Mouse (Mus musculus): ENCODE measurements around the gene BC051665.

BC051665 gene

DNA sequence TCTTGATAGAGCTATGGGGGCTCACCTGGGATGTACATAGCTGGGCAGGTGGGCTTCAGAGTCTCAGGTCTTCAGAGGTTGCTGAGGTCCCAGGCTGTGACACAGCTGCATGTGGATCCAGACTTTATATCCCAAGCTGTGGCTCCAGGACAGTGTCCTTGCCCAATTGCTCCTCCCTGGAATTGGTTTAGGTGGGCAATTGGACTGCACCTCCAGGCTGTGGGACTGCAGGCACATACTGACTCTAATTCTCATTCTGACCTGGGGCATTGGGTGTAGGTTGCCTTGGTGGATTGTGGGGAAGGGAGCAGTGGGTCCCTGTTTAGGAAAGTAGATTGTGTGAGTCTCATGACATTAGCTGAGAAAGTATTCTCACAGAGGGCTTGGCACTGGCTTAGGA, at the start of gene BC051665:
TSS of gene BC051665 (minus strand) at position 101 of the 400 bp plus-strand sequence.
- no peak for DNase-seq

DNA sequence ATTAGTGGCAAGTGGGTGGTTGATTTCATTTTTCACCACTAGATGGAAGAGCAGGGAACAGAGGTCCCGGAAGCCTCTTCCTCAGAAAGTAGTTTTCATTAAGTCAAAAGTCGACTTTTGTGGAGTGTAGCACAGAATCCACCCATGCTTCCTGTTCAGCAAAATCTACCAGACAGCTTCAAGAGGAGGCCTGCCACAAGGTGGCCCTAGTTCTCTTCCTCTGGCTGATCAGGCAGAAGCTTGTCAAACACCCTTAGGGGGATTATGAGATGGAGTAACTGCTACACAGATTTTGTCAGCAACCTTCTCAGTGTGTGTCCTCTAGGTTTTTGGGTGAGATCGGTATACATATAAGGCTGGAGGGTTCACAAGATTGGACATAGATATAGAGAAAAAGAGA, 39.9 kb upstream of the BC051665 start:
- DNase-seq, result no peak

DNA sequence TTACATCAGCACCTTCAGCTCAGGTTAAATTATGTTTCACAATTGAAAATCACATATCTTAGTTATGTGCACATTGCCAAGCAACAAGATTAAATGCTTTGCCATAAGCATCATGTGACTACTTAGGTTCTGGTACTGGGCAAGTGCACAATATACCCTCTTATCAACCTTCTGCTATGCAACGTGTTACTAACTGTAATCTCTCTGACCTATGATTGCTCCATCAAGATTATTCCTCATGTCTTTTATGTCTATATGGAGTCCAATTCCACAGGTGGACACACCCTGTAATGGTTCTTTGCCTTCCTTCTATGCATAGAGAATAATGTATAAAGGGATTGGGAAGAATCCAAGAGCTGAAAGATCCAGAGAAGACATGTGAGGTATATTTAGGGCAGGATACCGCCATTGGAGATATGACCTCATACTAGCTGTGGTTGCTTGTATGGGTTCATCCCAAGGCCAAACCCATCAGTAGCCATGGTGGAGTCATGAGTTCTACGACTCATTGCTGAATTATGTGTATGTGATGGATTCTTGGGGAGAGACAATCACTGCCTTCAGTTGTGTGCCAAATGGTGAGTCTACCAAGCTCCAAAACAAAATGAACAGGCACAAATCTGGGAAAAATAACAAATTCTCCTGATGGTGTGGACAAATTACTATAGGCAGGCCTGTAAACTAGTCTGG, 34.5 kb upstream of the BC051665 start:
- no peak for DNase-seq

DNA sequence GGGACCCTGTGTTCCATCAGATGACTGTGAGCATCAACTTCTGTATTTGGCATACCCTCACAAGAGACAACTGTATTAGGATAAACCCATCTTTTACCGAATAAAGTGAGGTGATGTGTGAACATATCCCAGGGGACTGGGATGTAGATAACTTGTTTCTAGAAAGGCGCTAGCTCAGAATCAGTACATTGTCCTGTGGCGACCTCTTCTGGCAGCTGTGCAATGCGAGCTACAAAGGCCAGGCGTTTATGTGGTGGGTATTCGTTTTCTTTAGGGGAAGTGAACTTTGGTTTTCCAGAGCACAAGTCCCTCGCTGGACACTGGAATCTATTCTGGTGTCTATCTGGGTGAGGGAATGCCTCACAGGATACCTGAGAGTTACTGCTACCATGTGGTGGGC, 33.3 kb upstream of the BC051665 start:
- no peak for DNase-seq

DNA sequence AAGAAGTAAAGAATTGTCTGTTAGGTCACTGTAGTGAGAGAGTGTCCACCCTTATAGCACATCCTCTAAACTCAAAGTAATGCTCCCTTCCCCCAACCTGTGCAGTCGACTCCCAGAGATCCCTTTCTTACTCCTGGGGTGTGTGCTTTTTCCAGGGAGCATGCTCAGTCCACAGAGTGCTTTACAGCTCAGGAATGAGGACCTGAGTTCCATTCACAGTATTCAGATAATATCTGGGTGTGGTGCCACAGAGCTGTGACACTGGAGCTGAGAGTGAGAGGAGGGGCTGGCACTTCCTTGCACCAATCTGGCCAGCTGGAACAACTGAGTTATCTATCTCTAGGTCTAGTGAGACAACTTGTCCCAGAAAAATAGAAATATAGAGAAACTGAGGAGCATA, 27.6 kb upstream of the BC051665 start:
- DNase-seq, result no peak

DNA sequence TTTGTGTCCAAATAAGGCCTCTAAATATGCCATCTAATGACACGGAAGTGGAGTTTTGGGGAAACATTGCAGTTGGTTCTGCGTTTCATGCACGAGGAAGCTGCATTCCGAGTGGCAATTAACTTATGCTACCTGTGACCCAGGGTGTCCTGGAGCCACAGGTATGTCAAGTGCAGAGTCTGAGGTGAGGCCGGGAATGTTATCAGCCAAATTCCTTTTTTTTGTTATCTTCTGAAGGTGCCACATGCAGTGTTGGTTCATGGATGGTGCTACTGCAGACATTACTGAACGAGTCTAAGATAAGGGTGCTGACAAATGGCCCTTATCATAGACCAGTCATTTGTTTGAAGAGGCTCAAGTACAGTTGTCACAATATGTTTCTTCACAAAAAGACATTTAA, 26.6 kb upstream of the BC051665 start:
- no peak for DNase-seq

DNA sequence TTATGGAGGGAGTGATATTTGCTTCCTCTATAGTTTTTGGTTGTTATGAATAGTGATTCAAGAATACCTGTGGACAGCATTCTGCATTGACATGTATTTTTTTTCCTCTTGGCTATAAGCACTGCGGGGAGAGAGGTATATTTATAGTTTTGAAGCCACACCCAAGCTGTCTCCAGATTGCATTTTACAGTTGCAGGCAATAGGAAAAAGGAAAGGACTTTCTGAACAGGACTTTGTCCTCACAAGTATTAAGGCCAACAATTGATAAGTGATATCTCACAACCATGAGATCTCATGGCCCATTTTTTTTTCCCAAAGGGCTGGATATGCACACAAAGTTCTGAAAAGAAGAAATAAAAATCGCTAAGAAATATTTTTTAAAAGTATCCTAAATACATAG, 23.5 kb upstream of the BC051665 start:
- no peak for DNase-seq

DNA sequence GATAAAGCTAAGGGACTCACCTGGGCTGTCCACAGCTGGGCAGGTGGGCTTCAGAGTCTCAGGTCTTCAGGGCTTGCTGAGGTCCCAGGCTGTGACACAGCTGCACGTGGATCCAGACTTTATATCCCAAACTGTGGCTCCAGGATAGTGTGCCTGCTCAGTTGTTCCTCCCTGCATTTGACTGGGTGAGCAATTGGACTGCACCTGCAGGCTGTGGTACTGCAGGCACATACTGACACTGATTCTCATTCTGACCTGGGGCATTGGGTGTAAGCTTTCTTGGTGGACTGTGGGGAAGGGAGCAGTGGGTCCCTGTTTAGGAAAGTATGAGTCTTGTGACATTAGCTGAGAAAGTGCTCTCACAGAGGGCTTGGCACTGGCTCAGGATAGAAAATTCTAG, 16.6 kb upstream of the BC051665 start, which contains the start of gene Ctsll3:
TSS of gene Ctsll3 (minus strand) at position 101 of the 400 bp plus-strand sequence.
- DNase-seq, result no peak

DNA sequence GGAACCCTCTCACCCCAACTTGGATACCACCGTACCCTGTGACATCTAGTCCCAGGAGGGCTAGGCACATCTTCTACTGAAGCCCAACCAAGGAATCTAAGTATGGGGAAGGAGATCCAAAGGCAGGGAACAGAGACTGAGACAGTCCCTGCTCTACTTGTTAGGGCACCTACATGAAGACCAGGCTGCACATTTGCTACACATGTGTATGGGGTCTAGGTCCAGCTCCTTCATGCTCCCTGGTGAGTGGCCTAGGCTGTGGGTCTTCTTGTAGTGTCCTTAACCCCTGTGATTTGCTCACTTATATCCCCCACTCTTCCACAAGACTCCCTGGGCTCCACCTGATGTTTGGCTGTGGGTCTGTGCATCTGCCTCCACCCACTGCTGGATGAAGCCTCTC, 3.3 kb upstream of the BC051665 start:
- DNase-seq, result no peak

DNA sequence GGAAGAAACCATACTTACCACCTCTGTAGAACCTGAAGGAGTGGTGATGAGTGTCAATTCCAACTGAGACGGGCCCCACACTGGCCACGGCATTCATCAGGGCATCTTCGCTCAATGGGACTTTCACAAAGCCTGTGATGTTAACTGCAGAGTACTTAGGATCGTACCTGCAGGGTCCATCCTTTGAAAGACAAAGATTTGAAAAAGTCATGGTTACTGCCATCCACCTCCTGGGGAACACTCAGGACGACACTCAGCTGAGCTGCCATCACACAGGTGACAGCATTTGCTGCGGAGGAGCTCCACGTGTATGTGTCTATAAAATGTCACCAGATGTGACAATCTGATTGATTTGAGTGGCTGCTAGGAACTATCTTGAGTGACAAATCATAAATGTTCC, 2.9 kb downstream of the BC051665 start:
- DNase-seq, result no peak

DNA sequence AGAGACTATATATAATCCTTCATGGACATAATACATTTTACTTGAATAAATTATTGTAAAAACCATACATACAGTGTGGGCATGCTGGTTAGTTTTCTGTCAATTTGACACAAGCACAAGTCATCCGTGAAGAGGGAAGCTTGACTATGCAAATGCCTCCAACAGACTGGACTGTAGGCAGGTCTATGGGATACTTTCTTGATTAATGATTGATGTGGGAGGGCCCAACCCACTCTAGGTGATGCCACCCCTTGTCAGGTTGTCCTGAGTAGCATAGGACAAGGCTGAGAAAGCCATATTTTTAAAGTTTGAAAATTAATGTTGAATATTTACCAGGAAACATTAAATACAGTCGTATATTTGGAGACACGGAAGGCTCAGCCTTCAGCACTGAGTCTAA, 5.6 kb downstream of the BC051665 start:
- no peak for DNase-seq

DNA sequence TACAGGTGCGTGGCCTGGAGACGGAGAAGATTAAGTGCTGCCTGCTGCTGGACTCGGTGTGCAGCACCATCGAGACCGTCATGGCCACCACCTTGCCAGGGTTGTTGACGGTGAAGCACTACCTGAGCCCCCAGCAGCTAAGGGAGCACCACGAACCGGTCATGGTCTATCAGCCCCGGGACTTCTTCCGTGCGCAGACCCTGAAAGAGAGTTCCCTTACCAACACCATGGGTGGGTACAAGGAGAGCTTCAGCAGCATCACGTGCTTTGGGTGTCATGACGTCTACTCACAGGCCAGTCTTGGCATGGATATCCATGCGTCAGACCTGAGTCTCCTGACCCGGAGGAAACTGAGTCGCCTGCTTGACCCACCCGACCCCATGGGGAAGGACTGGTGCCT, 25.0 kb downstream of the BC051665 start:
- DNase-seq, result no peak

DNA sequence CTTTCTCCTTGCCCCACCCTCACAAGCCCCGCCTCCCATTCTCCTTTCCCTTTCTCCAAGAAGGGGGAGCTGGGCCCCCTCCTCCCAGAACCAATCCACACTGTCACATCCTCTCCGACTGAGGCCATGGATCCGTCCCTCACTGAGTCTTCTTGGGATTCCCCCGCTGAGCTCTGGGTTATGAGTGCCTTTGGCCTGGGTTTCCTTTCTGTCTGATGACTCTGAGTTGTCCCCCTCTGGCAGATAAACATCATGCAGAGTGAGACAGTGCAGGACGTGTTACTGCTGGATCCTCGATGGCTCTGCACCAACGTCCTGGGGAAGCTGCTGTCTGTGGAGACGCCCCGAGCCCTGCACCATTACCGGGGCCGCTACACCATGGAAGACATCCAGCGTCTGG, 25.8 kb downstream of the BC051665 start:
- no peak for DNase-seq

DNA sequence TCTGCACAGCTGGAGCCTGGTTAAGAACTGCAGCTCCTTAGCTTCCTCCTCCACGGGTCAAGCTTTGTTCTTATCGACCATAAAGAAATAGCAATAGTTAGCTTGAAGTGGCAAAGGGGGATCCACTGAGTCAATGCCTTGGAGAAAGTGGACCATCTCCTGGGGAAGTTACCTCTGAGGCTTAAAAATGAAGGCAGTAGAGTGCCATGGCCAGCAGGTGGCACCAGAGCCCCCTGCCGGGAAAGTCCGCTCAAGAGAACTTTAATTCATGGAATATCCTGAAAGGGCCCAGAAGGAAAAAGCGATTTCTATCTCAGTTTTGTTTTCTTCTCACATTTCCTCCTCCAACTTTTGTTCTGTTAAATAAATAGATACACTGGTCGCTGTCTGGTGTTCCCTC, 27.0 kb downstream of the BC051665 start:
- DNase-seq, result no peak

DNA sequence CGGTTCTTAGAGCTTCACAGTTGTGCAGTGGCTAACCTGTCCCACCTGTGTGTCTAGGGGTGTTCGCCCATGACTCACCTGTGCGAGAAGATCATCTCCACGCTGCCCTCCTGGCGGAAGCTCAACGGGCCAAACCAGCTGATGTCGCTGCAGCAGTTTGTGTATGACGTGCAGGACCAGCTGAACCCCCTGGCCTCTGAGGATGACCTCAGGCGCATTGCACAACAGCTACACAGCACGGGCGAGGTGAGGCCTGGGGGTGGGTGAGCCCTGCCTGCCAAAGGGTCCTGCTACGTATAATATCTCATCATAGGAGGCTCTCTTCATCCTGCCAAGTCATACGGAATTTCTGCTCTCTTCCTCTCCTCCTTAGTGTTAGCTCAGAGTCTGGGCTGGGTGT, 28.9 kb downstream of the BC051665 start:
- DNase-seq, result no peak

DNA sequence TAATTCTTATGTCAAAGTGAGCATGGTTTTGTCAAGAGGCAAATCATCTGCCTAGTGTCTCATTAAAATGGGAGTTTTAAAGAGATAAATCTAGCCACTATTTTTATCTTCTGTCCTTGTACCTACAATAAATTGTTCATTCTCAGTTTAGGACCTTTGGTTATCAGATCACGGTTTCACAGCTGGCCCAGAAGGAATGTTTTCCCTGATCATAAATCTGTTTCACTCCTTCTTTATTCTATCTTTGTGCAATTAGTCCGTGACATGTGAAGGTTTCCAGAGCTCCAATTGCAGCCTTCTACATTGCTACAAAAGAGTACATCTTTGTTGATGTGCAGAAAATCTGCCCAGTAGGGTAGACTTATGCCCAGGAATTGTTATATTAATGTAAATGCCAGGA, 30.9 kb downstream of the BC051665 start:
- DNase-seq, result no peak

DNA sequence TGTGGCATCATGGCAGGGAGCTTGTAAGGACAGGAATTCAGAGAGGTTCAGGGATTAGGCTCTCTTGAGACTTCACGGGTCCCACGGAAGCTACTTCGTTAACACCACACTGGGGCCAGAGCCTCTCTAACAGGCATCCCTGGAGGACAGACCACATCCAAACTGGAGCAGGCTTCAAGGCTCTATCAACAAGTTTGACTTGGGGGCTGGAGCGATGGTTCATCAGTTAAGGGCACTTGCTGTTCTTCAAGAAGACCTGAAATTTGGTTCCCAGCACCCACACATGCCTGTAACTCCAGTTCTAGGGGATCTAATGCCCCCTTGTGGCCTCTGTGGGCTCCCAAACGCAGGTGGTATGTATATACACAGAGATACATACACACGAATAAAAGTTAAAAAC, 32.9 kb downstream of the BC051665 start:
- DNase-seq, result no peak

DNA sequence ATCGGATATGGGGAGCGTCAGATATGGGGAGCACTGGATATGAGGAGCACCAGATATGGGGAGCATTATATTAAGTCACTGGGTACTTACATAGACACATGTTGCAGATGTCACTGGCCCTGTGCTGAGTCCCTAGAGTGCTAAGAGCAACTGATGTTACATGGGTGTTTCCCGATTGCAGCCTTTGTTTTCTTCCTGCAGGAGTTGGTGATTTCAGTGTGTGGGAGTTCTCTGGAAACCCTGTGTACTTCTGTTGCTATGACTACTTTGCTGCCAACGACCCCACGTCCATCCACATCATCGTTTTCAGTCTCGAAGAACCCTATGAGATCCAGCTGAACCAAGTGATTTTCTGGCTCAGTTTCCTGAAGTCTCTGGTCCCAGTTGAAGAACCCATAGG, 35.2 kb downstream of the BC051665 start:
- no peak for DNase-seq

DNA sequence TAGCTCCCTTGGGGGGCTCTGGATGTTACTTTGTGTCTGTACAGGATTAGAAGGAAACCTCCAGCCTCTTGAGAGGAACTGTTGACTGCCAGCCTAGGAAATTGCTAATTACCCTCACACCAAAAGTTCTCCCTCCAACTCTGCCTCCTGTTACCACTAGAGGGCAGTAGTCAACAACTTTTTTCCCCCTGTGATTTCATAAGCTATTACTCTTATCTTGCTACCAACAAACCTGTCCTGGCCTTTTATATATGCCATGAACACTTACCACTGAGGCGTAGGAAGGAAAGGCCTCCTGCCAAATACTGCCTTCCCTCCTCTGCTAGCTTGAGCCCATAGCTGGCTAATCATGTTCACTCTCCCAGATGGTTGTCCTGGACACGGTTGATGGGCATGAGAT, 37.6 kb downstream of the BC051665 start:
- DNase-seq, result no peak

DNA sequence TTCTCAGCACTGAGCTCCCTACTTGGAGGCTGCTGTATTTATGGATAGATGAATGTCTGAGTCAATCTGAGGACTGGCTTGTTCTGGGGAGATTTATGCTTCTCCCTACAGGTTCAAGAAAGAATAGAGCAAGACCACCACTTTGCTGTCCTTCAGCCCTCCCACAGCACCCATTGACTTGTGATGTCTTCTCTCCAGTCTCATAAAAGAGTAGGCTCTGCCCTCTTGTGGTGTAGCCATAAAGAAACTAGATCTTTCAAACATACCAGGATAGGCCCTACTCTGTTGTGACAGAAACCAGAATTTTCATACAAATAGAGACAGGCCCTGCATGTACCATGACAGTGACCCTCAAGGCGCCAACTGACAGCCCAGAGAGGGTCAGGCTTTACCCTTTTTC, 39.0 kb downstream of the BC051665 start:
- no peak for DNase-seq

DNA sequence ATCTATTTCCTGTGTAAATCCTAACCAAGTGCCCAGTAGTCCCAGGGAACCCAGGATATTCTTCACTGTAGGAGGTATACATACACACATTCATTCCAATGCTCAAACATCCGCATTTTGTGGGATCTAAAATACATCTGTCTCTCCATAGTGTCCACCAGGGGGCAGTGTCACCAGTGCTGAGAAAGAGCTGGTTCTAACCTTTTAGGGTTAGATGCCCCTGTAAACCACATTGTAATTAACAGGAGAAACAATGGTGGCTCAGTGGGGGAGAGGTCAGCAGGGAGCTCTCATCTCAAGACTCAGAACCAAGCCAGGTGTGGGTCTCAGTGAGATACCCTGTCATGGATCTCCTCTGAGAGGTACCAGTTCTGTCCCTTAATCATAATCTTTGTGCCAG, 39.9 kb downstream of the BC051665 start:
- DNase-seq, result no peak

DNA sequence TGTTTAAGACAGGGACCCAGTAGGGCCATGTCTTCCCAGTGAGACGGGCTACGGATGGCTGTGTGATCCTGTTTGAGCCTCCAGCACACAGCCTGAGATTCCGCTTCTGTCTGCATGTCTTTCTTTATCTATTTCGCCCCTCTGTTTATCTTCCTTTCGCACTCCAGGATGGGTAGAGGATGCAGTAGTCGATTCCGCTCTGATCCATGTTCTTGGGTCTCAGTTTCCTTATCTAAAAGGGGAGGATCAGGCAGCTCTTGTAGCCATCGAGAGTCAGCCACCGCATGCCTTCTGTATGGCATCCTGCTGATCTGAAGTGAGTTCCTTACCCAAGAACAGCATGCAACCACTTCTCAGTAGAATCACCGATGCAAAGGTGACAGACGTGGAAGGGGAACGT, 40.8 kb downstream of the BC051665 start:
- DNase-seq, result no peak

DNA sequence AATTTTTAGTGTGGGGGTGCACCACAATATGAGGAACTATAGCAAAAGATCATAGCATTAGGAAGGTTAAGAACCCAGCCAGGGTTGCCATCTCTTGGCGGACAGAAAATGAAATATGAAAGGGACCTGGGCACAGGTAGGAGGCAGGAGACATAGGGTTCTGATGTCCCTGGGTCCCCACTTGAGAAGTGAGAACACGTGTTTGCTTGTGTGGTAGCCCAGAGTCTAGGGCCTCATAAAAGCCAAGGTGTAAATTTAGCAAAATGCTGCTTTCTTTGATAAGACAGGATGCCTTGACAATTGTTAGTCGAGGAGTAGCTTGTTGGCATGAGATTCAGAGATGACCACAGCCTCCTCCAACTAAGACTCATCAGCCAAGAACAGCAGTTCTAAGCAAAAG, 41.4 kb downstream of the BC051665 start:
- DNase-seq, result no peak

DNA sequence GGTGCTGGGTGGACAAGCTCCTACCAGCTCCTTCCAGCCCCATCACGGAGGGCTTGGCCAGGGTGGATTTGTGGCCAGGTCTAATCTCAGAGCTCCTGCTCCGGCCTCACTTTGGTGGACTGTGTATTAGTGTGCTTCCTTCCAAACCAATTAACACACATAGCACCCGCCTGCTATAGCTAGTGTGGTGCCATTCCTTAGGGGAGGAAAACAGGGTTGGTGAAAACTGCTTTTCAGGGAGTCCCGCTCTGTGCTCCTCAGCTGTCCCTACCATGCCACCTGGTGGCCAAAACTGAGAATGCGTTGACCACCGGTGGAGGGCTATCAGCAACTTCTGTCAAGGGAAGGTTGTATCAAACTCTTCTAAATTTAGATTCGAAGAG, 42.1 kb downstream of the BC051665 start:
- DNase-seq, result peak; percentile 69

DNA sequence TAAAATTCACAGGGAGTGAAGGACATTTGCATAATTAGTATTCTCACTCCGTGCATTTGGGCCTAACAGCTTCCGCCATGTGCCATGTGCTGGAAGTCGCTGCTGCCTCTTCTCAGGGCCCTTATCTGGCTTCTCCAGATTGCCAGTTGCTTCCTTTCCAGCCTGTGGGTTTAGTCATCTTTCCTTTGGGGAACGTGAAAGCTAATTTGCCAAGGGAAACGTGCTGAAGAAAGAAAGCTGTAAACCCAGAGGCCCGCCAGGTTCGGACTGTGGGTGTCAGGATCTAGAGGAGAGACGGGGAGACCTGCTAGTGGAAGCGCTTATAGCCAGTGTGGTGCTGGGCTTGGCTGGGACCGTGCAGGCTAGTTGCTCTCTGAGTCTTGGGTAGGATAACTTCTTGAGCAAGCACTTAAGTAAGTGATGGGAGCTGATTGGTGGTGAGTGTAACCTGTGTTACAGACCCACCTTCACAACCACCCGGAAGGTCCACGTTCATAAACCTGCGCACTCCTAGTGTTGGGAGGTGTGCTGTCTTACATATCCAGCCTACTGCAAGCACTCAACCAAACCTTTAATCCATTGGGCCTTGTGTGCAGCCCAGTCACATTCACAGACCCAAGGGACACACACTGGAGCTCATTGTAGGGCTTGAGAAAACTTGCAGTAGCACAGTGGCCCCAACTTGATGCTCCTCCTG, 42.6 kb downstream of the BC051665 start:
- DNase-seq, result no peak

Data from cerebellum, adult 9-10 months (tissue).